Mouse (Mus musculus) embryonic facial prominence, embryonic 11.5 days (tissue): ENCODE measurements around the gene Dedd2. TPM values are rescaled to one million over a fixed set of nuclear protein-coding genes. Genes with fewer than 3 reads are reported as not detected.

Experiments used
- ATAC-seq: fragments of 200-750 bp; cut with Nextera tagmentation; replicated peaks from 2 replicates; pipeline ENCODE4 v1.8.0; 2017; ENCODE audit warnings: low read depth; ENCODE audit not compliant: insufficient number of reproducible peaks, low FRiP score, low TSS enrichment
- DNase-seq: peaks from one replicate; pipeline ENCODE4 v3.0.0-alpha.2; 2015; ENCODE audit warnings: low spot score
- H3K27ac ChIP-seq: fragments of 300-500 bp; sonication (generic); replicated peaks from 2 replicates; pipeline ENCODE4 v1.5.1; 2014; ENCODE audit warnings: mild to moderate bottlenecking, low read depth, low read length, control low read depth
- H3K27me3 ChIP-seq: fragments of 300-500 bp; sonication (generic); 2 replicates; pipeline ENCODE4 v1.6.1; 2014; ENCODE audit warnings: mild to moderate bottlenecking, low read length, moderate library complexity, mixed read lengths; ENCODE audit not compliant: control insufficient read depth, insufficient read depth
- H3K36me3 ChIP-seq: fragments of 300-500 bp; sonication (generic); replicated peaks from 2 replicates; pipeline ENCODE4 v1.6.1; 2014; ENCODE audit warnings: low read depth, mild to moderate bottlenecking, low read length, moderate library complexity, mixed read lengths; ENCODE audit not compliant: control insufficient read depth, insufficient read depth
- H3K4me1 ChIP-seq: fragments of 300-500 bp; sonication (generic); 2 replicates; pipeline ENCODE4 v1.6.1; 2014; ENCODE audit warnings: low read length, mixed read lengths; ENCODE audit not compliant: control insufficient read depth, insufficient read depth
- H3K4me2 ChIP-seq: fragments of 300-500 bp; sonication (generic); 2 replicates; pipeline ENCODE4 v1.6.1; 2014; ENCODE audit warnings: low read depth, mild to moderate bottlenecking, control low read depth, low read length, moderate library complexity
- H3K4me3 ChIP-seq: fragments of 300-500 bp; sonication (generic); 2 replicates; pipeline ENCODE4 v1.5.1; 2014; ENCODE audit warnings: low read depth, low read length, control low read depth
- H3K9ac ChIP-seq: fragments of 300-500 bp; sonication (generic); replicated peaks from 2 replicates; pipeline ENCODE4 v1.6.1; 2014; ENCODE audit warnings: mild to moderate bottlenecking, control low read depth, low read length
- H3K9me3 ChIP-seq: fragments of 300-500 bp; sonication (generic); replicated peaks from 2 replicates; pipeline ENCODE4 v1.6.1; 2016; ENCODE audit warnings: mild to moderate bottlenecking, low read length, inconsistent platforms, mixed read lengths; ENCODE audit not compliant: control insufficient read depth
- WGBS: fragments of 180-500 bp; shearing (Covaris S2); extraction: QIAGEN DNeasy Blood & Tissue Kit; methylation state at CpG from one replicate; pipeline ENCODE4 v1.1.7; 2014; 5-methylcytosine and 5-hydroxymethylcytosine counted together
- polyA plus RNA-seq: library from polyadenylated mRNA; unstranded; fragments of >200 nt; fragmentation: Nextera tagmentation; extraction: Ambion mirVana; gene quantifications from 2 replicates; pipeline ENCODE4 v1.2.1, GENCODE M21; 2014

The Dedd2 gene
- polyA plus RNA-seq, 1 experiment from 2014 or later: 7.7 TPM

GRCm38 (mm10) chr7:25218705-25219415, 1.6 kb downstream of the Dedd2 start:
- ATAC-seq (peak; percentile 10; the same call in 1 of the 2 replicates), DNase-seq (peak; percentile 76)
- H3K27ac ChIP-seq: 0 out of 2 replicates have a peak overlapping the region, but pooled peaks have one; percentile 47
- H3K36me3 ChIP-seq: no peaks in the 10 kb centered on the region
- WGBS: under 1% methylated on average over 53 of the region's 53 CpGs
- peak overlapping the region; percentile 81 for H3K9ac ChIP-seq
- H3K4me1 ChIP-seq: peaks cover 9% of the 10 kb centered on the region
- no peaks in the 10 kb centered on the region for H3K9me3 ChIP-seq
- H3K4me2 ChIP-seq: peak overlapping the region; percentile 85
- H3K4me3 ChIP-seq: peak overlapping the region; percentile 70
- no peaks in the 10 kb centered on the region for H3K27me3 ChIP-seq

GRCm38 (mm10) chr7:25217653-25218395, 2.6 kb downstream of the Dedd2 start:
- H3K4me1 ChIP-seq: peaks cover 9% of the 10 kb centered on the region
- ATAC-seq (no peak), DNase-seq (no peak)
- no peak overlapping the region for H3K4me2 ChIP-seq
- no peak overlapping the region for H3K4me3 ChIP-seq
- H3K9me3 ChIP-seq: no peaks in the 10 kb centered on the region
- 60% methylated on average over 12 of the region's 12 CpGs for WGBS
- H3K27ac ChIP-seq: no peak overlapping the region
- H3K9ac ChIP-seq: no peak overlapping the region
- no peaks in the 10 kb centered on the region for H3K36me3 ChIP-seq
- H3K27me3 ChIP-seq: no peaks in the 10 kb centered on the region

- WGBS: 89% methylated on average over 2 of the region's 2 CpGs
- Histone ChIP-seq H3K4me3 (no peak overlapping the region), H3K27me3 (no peaks in the 10 kb centered on the region), H3K9ac (no peak overlapping the region), H3K4me2 (no peak overlapping the region), H3K36me3 (no peaks in the 10 kb centered on the region), H3K4me1 (peaks cover 4% of the 10 kb centered on the region; the same call in 1 of the 2 replicates), H3K27ac (no peak overlapping the region), H3K9me3 (no peaks in the 10 kb centered on the region)
- DNase-seq: no peak
- no peak for ATAC-seq
These were observed 6.2 kb downstream of the Dedd2 start for GRCm38 (mm10) chr7:25214172-25214571.

GRCm38 (mm10) chr7:25213099-25213498, 7.3 kb downstream of the Dedd2 start:
- H3K27me3 ChIP-seq: no peaks in the 10 kb centered on the region
- 82% methylated on average over 3 of the region's 3 CpGs for WGBS
- H3K36me3 ChIP-seq: no peaks in the 10 kb centered on the region; the same call in 1 of the 2 replicates
- DNase-seq (no peak), ATAC-seq (no peak)
- H3K4me2 ChIP-seq: no peak overlapping the region
- no peak overlapping the region for H3K4me3 ChIP-seq
- H3K9ac ChIP-seq: no peak overlapping the region
- H3K9me3 ChIP-seq: no peaks in the 10 kb centered on the region
- H3K27ac ChIP-seq: no peak overlapping the region
- no peaks in the 10 kb centered on the region for H3K4me1 ChIP-seq

- Histone ChIP-seq H3K4me1 (no peaks in the 10 kb centered on the region), H3K36me3 (no peaks in the 10 kb centered on the region; the same call in 1 of the 2 replicates), H3K27me3 (no peaks in the 10 kb centered on the region), H3K9ac (no peak overlapping the region), H3K9me3 (no peaks in the 10 kb centered on the region), H3K27ac (no peak overlapping the region), H3K4me3 (no peak overlapping the region), H3K4me2 (no peak overlapping the region)
- WGBS: 91% methylated on average over 4 of the region's 4 CpGs
- ATAC-seq (no peak), DNase-seq (no peak)
These were observed 9.9 kb downstream of the Dedd2 start for GRCm38 (mm10) chr7:25210482-25210881.

GRCm38 (mm10) chr7:25209161-25209622, 11.2 kb downstream of the Dedd2 start:
- WGBS: 86% methylated on average over 3 of the region's 3 CpGs
- H3K27me3 ChIP-seq: no peaks in the 10 kb centered on the region
- H3K9ac ChIP-seq: no peak overlapping the region
- ATAC-seq: no peak
- no peak overlapping the region for H3K4me3 ChIP-seq
- H3K27ac ChIP-seq: no peak overlapping the region
- no peak overlapping the region for H3K4me2 ChIP-seq
- DNase-seq: no peak
- H3K4me1 ChIP-seq: no peaks in the 10 kb centered on the region
- no peaks in the 10 kb centered on the region; the same call in 1 of the 2 replicates for H3K36me3 ChIP-seq
- H3K9me3 ChIP-seq: no peaks in the 10 kb centered on the region

- H3K9ac ChIP-seq: no peak overlapping the region
- no peaks in the 10 kb centered on the region for H3K9me3 ChIP-seq
- H3K4me3 ChIP-seq: no peak overlapping the region
- H3K27me3 ChIP-seq: no peaks in the 10 kb centered on the region
- 88% methylated on average over 16 of the region's 16 CpGs for WGBS
- no peak for ATAC-seq
- no peak overlapping the region for H3K4me2 ChIP-seq
- H3K36me3 ChIP-seq: no peaks in the 10 kb centered on the region; the same call in 1 of the 2 replicates
- H3K27ac ChIP-seq: no peak overlapping the region
- H3K4me1 ChIP-seq: no peaks in the 10 kb centered on the region
- DNase-seq: no peak
These were observed 14.2 kb downstream of the Dedd2 start for GRCm38 (mm10) chr7:25206094-25206830.
